Mouse (Mus musculus) myocyte (in vitro differentiated cells): ENCODE measurements around the gene Sacs.

Source experiments
- MAX ChIP-seq: IDR thresholded peaks from one replicate; pipeline ENCODE4 v1.6.1; 2011; ENCODE audit warnings: low read depth, mild to moderate bottlenecking, control low read depth
- MYOD1 ChIP-seq, 3 experiments: IDR thresholded peaks; one replicate each; pipeline ENCODE4 v1.6.1; 2011; ENCODE audit warnings: control low read depth in 2 of 3, low read depth in 2 of 3, mild to moderate bottlenecking in 2 of 3, moderate library complexity in 1 of 3; ENCODE audit not compliant: insufficient read length in 2 of 3, control insufficient read depth in 1 of 3
- POLR2A ChIP-seq: IDR thresholded peaks from one replicate; pipeline ENCODE4 v1.6.1; 2011; ENCODE audit warnings: low read depth, mild to moderate bottlenecking, control low read depth, moderate library complexity; ENCODE audit not compliant: insufficient read length
- TCF12 ChIP-seq: IDR thresholded peaks from one replicate; pipeline ENCODE4 v1.6.1; 2011; ENCODE audit warnings: mild to moderate bottlenecking, control low read depth; ENCODE audit not compliant: poor library complexity, insufficient read depth, severe bottlenecking
- TCF3 ChIP-seq: IDR thresholded peaks from one replicate; pipeline ENCODE4 v1.6.1; 2011; ENCODE audit warnings: low read depth, control low read depth; ENCODE audit not compliant: insufficient read length
- USF1 ChIP-seq: IDR thresholded peaks from one replicate; pipeline ENCODE4 v1.6.1; 2011; ENCODE audit warnings: low read depth, mild to moderate bottlenecking, control low read depth, moderate library complexity

GRCm38 (mm10) chr14:61238751-61239150 lies 100.5 kb downstream of the Sacs start:
- TF ChIP-seq USF1 (peak; percentile 57), POLR2A (no peak), TCF3 (no peak), TCF12 (no peak), MYOD1 (IDR thresholded peaks at IDR 0.05; ENCODE audit: control insufficient read depth in 1 of 3, insufficient read length in 2 of 3, low read depth in 2 of 3) (no peak), MAX (no peak)
